Mouse (Mus musculus) C2C12 (cell line): ENCODE measurements around the gene Npy4r. TPM values are rescaled to one million over a fixed set of nuclear protein-coding genes. Genes with fewer than 3 reads are reported as not detected.

Experiments used
- H3K27me3 ChIP-seq: one replicate; pipeline ENCODE4 v1.6.1; 2011; ENCODE audit not compliant: control insufficient read depth, insufficient read depth, insufficient read length
- H3K36me3 ChIP-seq: one replicate; pipeline ENCODE4 v1.6.1; 2011; ENCODE audit not compliant: control insufficient read depth, insufficient read depth
- H3K4me3 ChIP-seq: one replicate; pipeline ENCODE4 v1.5.1; 2011; ENCODE audit warnings: mild to moderate bottlenecking, control low read depth; ENCODE audit not compliant: poor library complexity, insufficient read depth, severe bottlenecking
- H3K79me2 ChIP-seq: one replicate; pipeline ENCODE4 v1.6.1; 2011; ENCODE audit not compliant: control insufficient read depth, insufficient read depth
- H3K79me3 ChIP-seq: one replicate; pipeline ENCODE4 v1.6.1; 2011; ENCODE audit warnings: low read depth, control low read depth
- H3ac ChIP-seq: one replicate; pipeline ENCODE3; 2011; ENCODE audit warnings: low read depth; ENCODE audit not compliant: control insufficient read depth, insufficient read length
- CEBPB ChIP-seq: IDR thresholded peaks from one replicate; pipeline ENCODE4 v1.6.1; 2011; ENCODE audit warnings: low read depth, mild to moderate bottlenecking, control low read depth, moderate library complexity
- CTCF ChIP-seq: IDR thresholded peaks from one replicate; pipeline ENCODE4 v1.5.1; 2011; ENCODE audit not compliant: control insufficient read depth, insufficient read depth, insufficient read length
- FOSL1 ChIP-seq: IDR thresholded peaks from one replicate; pipeline ENCODE4 v1.8.0; 2011; ENCODE audit warnings: mild to moderate bottlenecking, low read length; ENCODE audit not compliant: poor library complexity, insufficient read depth, severe bottlenecking
- MAX ChIP-seq: IDR thresholded peaks from one replicate; pipeline ENCODE4 v1.6.1; 2011; ENCODE audit warnings: mild to moderate bottlenecking, control low read depth
- MYOD1 ChIP-seq: IDR thresholded peaks from one replicate; pipeline ENCODE4 v1.6.1; 2011; ENCODE audit warnings: low read depth; ENCODE audit not compliant: control insufficient read depth, insufficient read length
- MYOG ChIP-seq: IDR thresholded peaks from one replicate; pipeline ENCODE4 v1.6.1; 2011; ENCODE audit not compliant: control insufficient read depth, insufficient read length; ENCODE audit errors: extremely low read depth
- USF1 ChIP-seq: IDR thresholded peaks from one replicate; pipeline ENCODE4 v1.6.1; 2011; ENCODE audit warnings: low read depth, mild to moderate bottlenecking, control low read depth, moderate library complexity
- polyA plus RNA-seq: library from polyadenylated mRNA; unstranded; fragments of >200 nt; fragmentation: generic; extraction: Trizol; gene quantifications from one replicate; pipeline ENCODE4 v1.2.1, GENCODE M21; 2012; ENCODE audit warnings: missing spikeins

The Npy4r gene
- polyA plus RNA-seq, 1 experiment: 0.36 TPM

- Histone ChIP-seq H3K36me3 (peaks cover 4% of the 10 kb centered on the region), H3K79me2 (no peaks in the 10 kb centered on the region), H3K4me3 (no peak overlapping the region), H3ac (no peak overlapping the region), H3K27me3 (no peaks in the 10 kb centered on the region), H3K79me3 (no peaks in the 10 kb centered on the region)
- TF ChIP-seq FOSL1 (no peak), MYOD1 (no peak), MYOG (no peak), CTCF (no peak), USF1 (no peak), CEBPB (no peak), MAX (no peak)
Measured at GRCm38 (mm10) chr14:34121691-34122090, 30.6 kb downstream of the Npy4r start.

DNA sequence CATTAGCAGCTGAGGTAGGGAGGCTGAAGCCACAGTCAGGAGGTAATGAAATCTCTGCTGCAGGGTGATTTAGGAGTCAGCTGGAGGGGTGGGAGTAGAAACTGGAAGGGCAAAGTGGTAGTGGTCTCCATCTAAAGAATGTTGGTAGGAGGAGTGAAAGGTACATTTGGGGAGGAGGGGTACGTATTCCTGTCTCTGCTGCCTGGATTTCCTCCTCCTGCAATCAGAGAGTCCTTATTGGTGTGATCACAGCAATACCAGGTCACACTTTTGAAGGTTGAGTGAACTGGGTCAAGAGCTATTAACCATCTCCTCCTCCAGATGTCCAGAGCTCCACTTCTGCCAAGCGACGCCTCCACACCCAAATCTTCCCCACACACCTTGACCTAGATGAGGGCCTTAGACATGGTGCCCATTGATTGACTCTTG, 31.4 kb downstream of the Npy4r start:
- Histone ChIP-seq H3K27me3 (no peaks in the 10 kb centered on the region), H3K79me3 (no peaks in the 10 kb centered on the region), H3K4me3 (no peak overlapping the region), H3ac (no peak overlapping the region), H3K79me2 (no peaks in the 10 kb centered on the region), H3K36me3 (peaks cover 4% of the 10 kb centered on the region)
- no peak for TF ChIP-seq CEBPB
- TF ChIP-seq FOSL1: no peak
- TF ChIP-seq CTCF: no peak
- TF ChIP-seq MAX: no peak
- TF ChIP-seq USF1: no peak
- no peak for TF ChIP-seq MYOD1
- TF ChIP-seq MYOG: no peak

- Histone ChIP-seq H3K4me3 (no peak overlapping the region), H3K79me3 (no peaks in the 10 kb centered on the region), H3ac (no peak overlapping the region), H3K27me3 (no peaks in the 10 kb centered on the region), H3K36me3 (peaks cover 4% of the 10 kb centered on the region), H3K79me2 (no peaks in the 10 kb centered on the region)
- no peak for TF ChIP-seq FOSL1
- peak; percentile 21 for TF ChIP-seq USF1
Measured at GRCm38 (mm10) chr14:34120016-34120910, 32.0 kb downstream of the Npy4r start.

- Histone ChIP-seq H3K79me2 (no peaks in the 10 kb centered on the region), H3K27me3 (no peaks in the 10 kb centered on the region), H3K36me3 (peaks cover 4% of the 10 kb centered on the region), H3ac (no peak overlapping the region), H3K4me3 (no peak overlapping the region), H3K79me3 (no peaks in the 10 kb centered on the region)
- TF ChIP-seq MYOD1: no peak
- no peak for TF ChIP-seq MAX
- no peak for TF ChIP-seq MYOG
- TF ChIP-seq USF1: no peak
- no peak for TF ChIP-seq CEBPB
- no peak for TF ChIP-seq CTCF
- TF ChIP-seq FOSL1: no peak
Measured at GRCm38 (mm10) chr14:34119046-34119723, 33.1 kb downstream of the Npy4r start.

GRCm38 (mm10) chr14:34114311-34114710, 38.0 kb downstream of the Npy4r start:
- no peak overlapping the region for H3K4me3 ChIP-seq
- no peak overlapping the region for H3ac ChIP-seq
- H3K27me3 ChIP-seq: no peaks in the 10 kb centered on the region
- H3K79me3 ChIP-seq: no peaks in the 10 kb centered on the region
- no peaks in the 10 kb centered on the region for H3K36me3 ChIP-seq
- TF ChIP-seq MYOG (no peak), USF1 (no peak), CEBPB (no peak), MYOD1 (no peak)
- no peaks in the 10 kb centered on the region for H3K79me2 ChIP-seq

GRCm38 (mm10) chr14:34107594-34107993, 44.7 kb downstream of the Npy4r start:
- Histone ChIP-seq H3K79me2 (no peaks in the 10 kb centered on the region), H3K79me3 (no peaks in the 10 kb centered on the region), H3K4me3 (no peak overlapping the region), H3K36me3 (no peaks in the 10 kb centered on the region), H3K27me3 (no peaks in the 10 kb centered on the region), H3ac (no peak overlapping the region)
- TF ChIP-seq MYOD1 (no peak), MAX (no peak), MYOG (no peak), CTCF (no peak), CEBPB (no peak), USF1 (no peak), FOSL1 (no peak)
